Mouse (Mus musculus) heart, postnatal 4 days (tissue): ENCODE results near the gene Siae. TPM values are rescaled to one million over a fixed set of nuclear protein-coding genes. Genes with fewer than 3 reads are reported as not detected.
A peak's percentile ranks its signal among the peaks of the same experiment; 100 is the strongest.

ENCODE experiments used
- DNase-seq: peaks from one replicate; pipeline ENCODE4 v3.0.0; 2021
- total RNA-seq, 2 experiments: library from RNA; stranded (reverse); gene quantifications; 2 replicates each; pipeline ENCODE4 v1.2.3; 2021

Siae gene
- total RNA-seq, 2 experiments from 2014 or later, result 6.5 to 6.6 TPM

DNA sequence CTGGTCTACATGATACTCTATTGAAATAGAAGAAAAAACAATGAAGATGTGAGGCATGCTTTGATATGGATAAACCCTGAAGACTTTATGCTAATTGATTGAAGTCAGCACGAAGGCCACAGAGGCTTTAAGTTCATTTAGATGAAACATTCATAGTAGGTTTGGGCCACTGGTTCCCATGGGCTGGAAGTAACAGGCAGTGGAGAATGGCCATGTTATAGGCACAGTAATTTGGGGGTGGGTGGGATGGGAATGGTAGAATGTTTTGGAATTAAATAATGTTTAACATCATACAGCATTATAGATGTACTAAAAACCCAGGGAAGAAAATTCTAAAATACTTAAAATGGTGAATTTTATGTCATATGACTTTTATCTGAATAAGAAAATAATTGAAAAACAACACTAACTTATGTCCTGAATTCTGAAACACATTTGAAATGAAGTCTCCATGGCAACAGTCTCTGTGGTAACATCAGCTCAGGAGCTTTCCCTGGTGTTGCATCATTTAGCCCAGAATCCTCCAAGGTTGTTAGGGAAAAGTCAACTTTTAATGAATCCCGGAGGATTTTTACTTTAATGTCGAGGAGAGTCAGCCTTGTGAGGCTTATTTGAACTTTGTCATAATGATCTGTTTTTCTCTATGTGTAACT lies 131.9 kb downstream of the Siae start:
- DNase-seq, result no peak

DNA sequence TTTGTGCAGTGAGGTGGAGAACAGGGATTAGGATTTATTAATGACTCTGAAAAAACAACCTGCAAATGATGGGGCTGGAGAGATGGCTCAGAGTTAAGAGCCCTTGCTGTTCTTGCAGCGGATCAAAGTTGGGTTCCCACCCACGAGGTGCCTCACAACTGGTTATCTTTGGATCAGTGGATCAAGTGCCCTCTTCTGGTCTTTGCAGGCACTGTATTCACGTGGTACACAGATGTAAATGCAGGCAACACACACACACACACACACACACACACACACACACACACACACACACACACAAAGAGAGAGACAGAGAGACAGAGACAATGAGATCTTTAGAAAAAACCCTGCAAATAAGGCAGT lies 132.4 kb downstream of the Siae start:
- no peak for DNase-seq

DNA sequence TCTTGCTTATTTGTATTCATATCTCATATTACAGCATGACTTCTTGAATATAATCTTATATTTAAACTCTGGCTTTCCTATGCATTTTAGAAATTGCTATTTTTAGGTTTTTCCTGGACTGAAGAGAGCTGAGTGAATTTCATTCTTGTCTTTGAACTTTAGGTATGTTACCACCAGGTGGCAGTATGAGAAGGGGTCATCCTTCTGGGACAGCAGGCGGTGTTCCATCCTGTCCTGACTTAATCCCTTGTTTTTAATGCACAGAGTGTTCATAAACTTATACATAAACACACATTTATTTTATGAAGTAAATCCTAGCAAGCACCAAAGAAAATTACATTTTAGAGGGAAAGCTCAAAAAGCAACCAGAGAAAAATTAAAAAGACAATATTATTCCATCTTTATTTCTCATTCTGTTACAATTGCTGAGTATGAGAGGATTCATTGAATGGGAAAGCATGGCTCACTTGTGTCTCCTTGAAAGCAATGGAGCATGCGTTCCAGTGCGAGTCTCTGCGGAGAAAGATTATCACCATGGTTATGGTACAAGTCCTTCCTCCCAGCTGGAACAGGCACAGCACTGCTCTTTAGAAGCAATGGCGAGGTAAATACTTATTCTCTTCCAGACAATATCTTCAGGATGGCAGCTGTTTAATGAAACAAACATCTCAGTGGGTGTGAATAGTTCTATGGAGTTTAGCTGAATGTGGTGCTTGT lies 134.6 kb downstream of the Siae start:
- peak; percentile 26 for DNase-seq

Other genes with a start within 250 kb of the Siae start
- 1 to 10 TPM; 3.6 TPM for gene Ccdc15, start 207.3 kb upstream of the Siae start, total RNA-seq
- gene Hepacam, start 188.3 kb upstream of the Siae start, total RNA-seq, result not detected
- 10 to 100 TPM; 32.6 to 33.2 TPM for gene Robo4, start 153.8 kb upstream of the Siae start, total RNA-seq
- gene Robo3, start 122.5 kb upstream of the Siae start, total RNA-seq, result under 1 TPM in 1 of 2 experiments, not detected in 1; 0.05 TPM
- 10 to 100 TPM; 15.2 to 20.6 TPM for gene Msantd2, start 66.4 kb upstream of the Siae start, total RNA-seq
- 10 to 100 TPM; 88.8 to 91.3 TPM for gene Esam, start 27.6 kb upstream of the Siae start, total RNA-seq
- gene Vsig2, start 16.4 kb upstream of the Siae start, total RNA-seq, result 1 to 10 TPM; 6.4 to 7.9 TPM
- 1 to 10 TPM; 2.0 to 3.1 TPM for gene Nrgn, start 2.8 kb upstream of the Siae start, total RNA-seq
- 1 to 10 TPM; 2.4 to 4.5 TPM for gene Spa17, start 58.0 kb downstream of the Siae start, total RNA-seq
- gene Tbrg1, start 101.6 kb downstream of the Siae start, total RNA-seq, result 10 to 100 TPM; 60.8 to 61.8 TPM
- not detected for gene Panx3, start 113.5 kb downstream of the Siae start, total RNA-seq
- not detected for gene Olfr160, start 160.6 kb downstream of the Siae start, total RNA-seq
- not detected for gene Olfr874, start 189.4 kb downstream of the Siae start, total RNA-seq
- not detected for gene Olfr875, start 216.2 kb downstream of the Siae start, total RNA-seq
- not detected for gene Olfr876, start 247.3 kb downstream of the Siae start, total RNA-seq